Mouse (Mus musculus) liver, embryonic 14.5 days (tissue): ENCODE results near the gene Auts2. TPM values are rescaled to one million over a fixed set of nuclear protein-coding genes. Genes with fewer than 3 reads are reported as not detected.

ENCODE experiments used
- ATAC-seq: fragments of 200-750 bp; cut with Nextera tagmentation; 2 replicates; pipeline ENCODE4 v1.8.0; 2017; ENCODE audit warnings: moderate number of reproducible peaks, mild to moderate bottlenecking, moderate library complexity; ENCODE audit not compliant: insufficient read depth
- DNase-seq, 3 experiments: peaks; one replicate each; pipeline ENCODE4 v3.0.0-alpha.2; 2012 to 2013; ENCODE audit warnings: low read depth in 3 of 3, low spot score in 3 of 3
- H3K27ac ChIP-seq: fragments of 300-500 bp; sonication (generic); 2 replicates; pipeline ENCODE4 v1.5.1; 2014; ENCODE audit warnings: moderate library complexity, mild to moderate bottlenecking, control low read depth, inconsistent platforms
- H3K27me3 ChIP-seq: fragments of 300-500 bp; sonication (generic); 2 replicates; pipeline ENCODE4 v1.6.1; 2014; ENCODE audit warnings: mild to moderate bottlenecking, low read length, moderate library complexity; ENCODE audit not compliant: control insufficient read depth, insufficient read depth
- H3K36me3 ChIP-seq: fragments of 300-500 bp; sonication (generic); replicated peaks from 2 replicates; pipeline ENCODE4 v1.6.1; 2014; ENCODE audit warnings: low read depth; ENCODE audit not compliant: control insufficient read depth, insufficient read depth
- H3K4me1 ChIP-seq, 2 experiments: fragments of 200-500 bp in 1 of 2; fragments of 300-500 bp in 1 of 2; sonication (generic) in 1 of 2; replicated peaks; 2 replicates each; pipeline ENCODE4 v1.6.1; 2012 to 2014; ENCODE audit warnings: antibody characterized with exemption in 1 of 2, inconsistent platforms in 1 of 2, low read length in 1 of 2; ENCODE audit not compliant: control insufficient read depth in 2 of 2, insufficient read depth in 2 of 2
- H3K4me2 ChIP-seq: fragments of 300-500 bp; sonication (generic); 2 replicates; pipeline ENCODE4 v1.6.1; 2014; ENCODE audit warnings: low read depth, mild to moderate bottlenecking, control low read depth, moderate library complexity
- H3K4me3 ChIP-seq, 2 experiments: fragments of 200-500 bp in 1 of 2; fragments of 300-500 bp in 1 of 2; sonication (generic) in 1 of 2; 2 replicates each; pipeline ENCODE4 v1.5.1; 2012 to 2014; ENCODE audit warnings: low read depth in 2 of 2, low read length in 2 of 2, mild to moderate bottlenecking in 2 of 2, control low read depth in 1 of 2, inconsistent platforms in 1 of 2, moderate library complexity in 1 of 2; ENCODE audit not compliant: insufficient read depth in 1 of 2
- H3K9ac ChIP-seq: fragments of 300-500 bp; sonication (generic); replicated peaks from 2 replicates; pipeline ENCODE4 v1.6.1; 2014; ENCODE audit warnings: mild to moderate bottlenecking, control low read depth, moderate library complexity
- H3K9me3 ChIP-seq: fragments of 300-500 bp; sonication (generic); 2 replicates; pipeline ENCODE4 v1.6.1; 2016; ENCODE audit warnings: low read length, mixed read lengths; ENCODE audit not compliant: control insufficient read depth
- CTCF ChIP-seq: IDR thresholded peaks from 2 replicates; pipeline ENCODE4 v1.5.1; 2016; ENCODE audit warnings: antibody characterized with exemption, low read depth, control low read depth
- EP300 ChIP-seq: IDR thresholded peaks from 2 replicates; pipeline ENCODE4 v1.6.1; 2016; ENCODE audit warnings: antibody characterized with exemption, low read depth
- whole genome bisulfite sequencing: fragments of 180-500 bp; shearing (Covaris S2); extraction: QIAGEN DNeasy Blood & Tissue Kit; methylation state at CpG from one replicate; pipeline ENCODE4 v1.1.7; 2014; ENCODE audit not compliant: insufficient replicate concordance; 5-methylcytosine and 5-hydroxymethylcytosine counted together
- polyA plus RNA-seq, 2 experiments: library from polyadenylated mRNA; depleted of rRNA in 1 of 2; stranded (reverse) in 1 of 2; unstranded in 1 of 2; fragments of >200 nt; fragmentation: Nextera tagmentation in 1 of 2; extraction: Ambion mirVana in 1 of 2; gene quantifications; 2 replicates each; pipeline versions ENCODE4 v1.2.1 to v1.2.3; 2012 to 2014

The Auts2 gene
- polyA plus RNA-seq, 2 experiments: 0.77 to 1.6 TPM

DNA sequence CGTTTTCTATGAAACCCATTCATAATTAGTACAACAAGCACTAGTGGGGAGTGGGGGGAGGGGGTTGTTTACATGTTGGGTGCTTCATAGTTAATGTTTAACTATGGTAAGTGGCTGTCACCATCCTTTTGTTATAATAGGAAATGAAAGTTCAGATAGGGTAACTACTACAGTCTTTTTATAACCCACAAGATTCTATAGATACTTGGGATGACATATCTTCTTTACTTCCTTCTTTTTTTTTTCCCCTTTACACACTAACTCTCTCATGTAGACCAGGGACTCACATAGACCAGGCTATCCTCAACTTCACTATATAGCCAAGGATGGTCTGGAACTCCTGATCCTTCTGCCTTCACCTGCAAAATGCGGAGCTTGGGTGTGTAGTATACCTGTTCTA is 736.8 kb downstream of the Auts2 start:
- Histone ChIP-seq H3K4me3 (no peak overlapping the region), H3K4me1 (0 out of 4 replicates have a peak, but pooled peaks cover 0 to 1% of the 10 kb centered on the region in 2 experiments), H3K27ac (no peak overlapping the region), H3K4me2 (no peak overlapping the region), H3K9me3 (no peaks in the 10 kb centered on the region), H3K9ac (no peak overlapping the region), H3K27me3 (no peaks in the 10 kb centered on the region), H3K36me3 (no peaks in the 10 kb centered on the region)
- TF ChIP-seq CTCF (no peak), EP300 (no peak)
- DNase-seq: no peak
- 58% methylated on average over 2 of the region's 2 CpGs for WGBS
- no peak for ATAC-seq

- H3K4me2 ChIP-seq: no peak overlapping the region
- WGBS: 68% methylated on average over 4 of the region's 4 CpGs
- no peak for TF ChIP-seq CTCF
- no peak for TF ChIP-seq EP300
- H3K36me3 ChIP-seq: no peaks in the 10 kb centered on the region
- ATAC-seq (no peak), DNase-seq (no peak)
- no peaks in the 10 kb centered on the region for H3K9me3 ChIP-seq
- no peak overlapping the region for H3K27ac ChIP-seq
- no peak overlapping the region for H3K4me3 ChIP-seq
- H3K9ac ChIP-seq: no peak overlapping the region
- H3K27me3 ChIP-seq: no peaks in the 10 kb centered on the region
- 0 out of 4 replicates have a peak, but pooled peaks cover 0 to 1% of the 10 kb centered on the region in 2 experiments for H3K4me1 ChIP-seq
Measured at GRCm38 (mm10) chr5:131805277-131805676, 737.9 kb downstream of the Auts2 start.

DNA sequence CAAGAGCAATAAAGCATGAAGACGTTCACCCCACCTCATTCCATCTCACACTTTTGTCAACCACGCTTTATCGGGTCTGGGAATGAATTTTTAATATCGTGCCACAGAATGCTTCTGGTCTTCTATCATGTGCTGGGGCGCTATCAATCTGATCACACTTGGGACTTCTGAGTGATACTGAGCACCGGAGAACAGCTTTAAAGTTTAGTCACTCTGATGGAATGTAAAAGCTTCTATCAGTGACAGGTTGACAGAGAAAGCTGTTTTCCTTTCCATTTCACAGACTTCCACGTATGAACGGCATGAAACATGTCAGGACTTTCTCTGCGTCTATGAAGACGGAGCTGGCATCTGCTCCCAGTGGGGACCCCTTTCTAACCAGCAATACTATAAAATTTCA is 739.5 kb downstream of the Auts2 start:
- 66% methylated on average over 10 of the region's 10 CpGs for WGBS
- Histone ChIP-seq H3K4me1 (0 out of 4 replicates have a peak, but pooled peaks cover 0 to 1% of the 10 kb centered on the region in 2 experiments), H3K4me3 (no peak overlapping the region), H3K9ac (no peak overlapping the region), H3K36me3 (no peaks in the 10 kb centered on the region), H3K9me3 (no peaks in the 10 kb centered on the region), H3K27ac (no peak overlapping the region), H3K4me2 (no peak overlapping the region), H3K27me3 (no peaks in the 10 kb centered on the region)
- ATAC-seq (no peak), DNase-seq (no peak)
- TF ChIP-seq CTCF: no peak
- no peak for TF ChIP-seq EP300

DNA sequence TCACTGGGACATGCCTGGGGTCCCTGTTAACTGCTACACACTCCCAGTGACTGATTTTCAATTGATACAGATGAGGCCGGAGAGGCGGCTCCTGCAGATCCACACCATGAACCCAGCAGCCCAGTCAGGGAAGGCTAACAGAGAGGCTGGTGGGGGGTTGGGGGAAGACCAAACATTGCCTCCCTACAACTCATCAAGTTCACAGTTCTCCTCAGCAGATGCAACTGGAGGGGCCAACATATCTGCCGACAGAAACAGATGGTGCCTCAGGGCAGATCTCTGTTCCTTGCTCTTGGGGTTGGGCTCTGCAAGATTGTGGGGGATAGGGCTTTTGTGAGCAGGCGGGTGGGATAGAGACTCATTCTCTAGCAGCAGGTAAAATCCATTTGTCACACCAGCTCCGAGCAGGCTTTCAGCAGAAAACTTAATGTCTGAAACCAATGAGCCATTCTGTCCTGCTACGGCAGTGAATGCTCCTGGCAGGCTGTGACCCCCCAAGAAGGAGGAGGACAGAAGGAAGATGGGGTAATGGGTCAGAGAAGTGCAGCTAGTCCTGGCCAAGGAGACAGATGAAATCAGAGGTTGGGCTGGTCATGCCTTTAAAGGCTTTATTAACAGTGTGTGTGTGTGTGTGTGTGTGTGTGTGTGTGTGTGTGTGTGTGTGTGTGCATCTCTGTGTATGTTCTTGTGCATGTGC is 740.7 kb downstream of the Auts2 start:
- ATAC-seq (no peak), DNase-seq (no peak)
- WGBS: 54% methylated on average over 6 of the region's 6 CpGs

GRCm38 (mm10) chr5:131801924-131802323 is 741.2 kb downstream of the Auts2 start:
- 68% methylated on average over 6 of the region's 6 CpGs for WGBS
- no peak overlapping the region for H3K27ac ChIP-seq
- H3K4me2 ChIP-seq: no peak overlapping the region
- H3K4me3 ChIP-seq: no peak overlapping the region
- 0 out of 4 replicates have a peak, but pooled peaks cover 0 to 1% of the 10 kb centered on the region in 2 experiments for H3K4me1 ChIP-seq
- H3K9ac ChIP-seq: no peak overlapping the region
- no peaks in the 10 kb centered on the region for H3K36me3 ChIP-seq
- no peak for TF ChIP-seq CTCF
- TF ChIP-seq EP300: no peak
- ATAC-seq (no peak), DNase-seq (no peak)
- no peaks in the 10 kb centered on the region for H3K27me3 ChIP-seq
- no peaks in the 10 kb centered on the region for H3K9me3 ChIP-seq

More for the DNA sequence above, 740.7 kb downstream of the Auts2 start:
- Histone ChIP-seq H3K4me3 (no peak overlapping the region), H3K36me3 (no peaks in the 10 kb centered on the region), H3K4me1 (0 out of 4 replicates have a peak, but pooled peaks cover 0 to 1% of the 10 kb centered on the region in 2 experiments), H3K27me3 (no peaks in the 10 kb centered on the region), H3K27ac (no peak overlapping the region), H3K9ac (no peak overlapping the region), H3K4me2 (no peak overlapping the region), H3K9me3 (no peaks in the 10 kb centered on the region)
- TF ChIP-seq CTCF (no peak), EP300 (no peak)
